Mouse (Mus musculus) right cerebral cortex, postnatal 4 days (tissue): ENCODE results near the gene Lss.

Experiments used
- DNase-seq: peaks from one replicate; pipeline ENCODE4 v3.0.0-alpha.2; 2022

Gene Lss

DNA sequence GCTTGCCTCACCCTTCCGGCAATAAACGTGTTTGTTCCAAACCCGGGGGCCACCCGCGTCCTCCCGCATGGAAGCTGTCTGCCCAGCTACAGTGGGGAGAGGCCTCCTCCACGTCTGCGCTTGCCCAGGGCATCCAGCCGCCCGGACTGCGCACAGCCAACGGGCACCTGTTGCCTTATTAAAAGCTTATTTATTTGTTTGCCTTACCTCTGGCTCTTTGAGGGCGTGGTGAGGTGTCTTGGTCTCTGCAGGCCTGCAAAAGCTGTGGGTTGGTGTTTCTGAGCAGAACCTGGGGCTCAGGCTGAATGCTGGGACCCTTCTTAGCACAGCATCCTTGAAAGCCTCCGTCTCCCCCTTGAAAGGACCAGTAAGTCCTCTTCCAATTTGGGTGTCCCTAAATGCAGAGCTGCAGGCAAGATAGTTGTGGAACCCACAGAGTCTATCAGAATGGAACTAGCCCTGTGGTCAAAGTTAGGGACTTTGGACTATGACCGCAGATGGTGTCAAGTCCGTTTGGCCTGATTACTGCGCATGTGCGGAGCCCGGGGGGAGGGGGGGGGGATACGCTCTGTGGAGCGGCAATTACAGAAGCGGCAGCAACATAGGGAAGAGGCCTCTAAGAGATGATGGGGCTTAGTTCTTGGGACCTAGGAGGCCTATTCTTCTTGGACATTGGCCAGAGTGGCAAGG is 38.8 kb downstream of the Lss start:
- DNase-seq = no peak

DNA sequence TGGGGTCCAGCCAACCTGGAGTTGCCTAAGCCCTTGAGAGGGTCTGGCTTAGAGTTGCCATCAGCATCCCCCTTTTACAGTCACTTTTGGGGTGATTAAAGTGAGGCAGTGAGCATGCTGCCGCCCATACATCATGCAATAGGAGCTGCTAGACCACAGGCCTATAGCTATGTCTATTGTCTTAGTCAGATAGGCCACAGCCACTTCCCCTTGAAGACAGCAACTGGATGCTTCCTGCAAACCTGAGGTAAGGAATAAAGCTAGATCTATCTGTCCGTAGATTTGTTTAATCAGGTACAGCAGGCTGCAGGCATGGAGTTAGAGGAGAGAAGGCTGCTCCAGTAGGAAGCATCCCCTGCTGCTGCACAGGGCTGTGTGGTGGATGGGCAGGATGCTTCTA is 39.7 kb downstream of the Lss start:
- DNase-seq = no peak

DNA sequence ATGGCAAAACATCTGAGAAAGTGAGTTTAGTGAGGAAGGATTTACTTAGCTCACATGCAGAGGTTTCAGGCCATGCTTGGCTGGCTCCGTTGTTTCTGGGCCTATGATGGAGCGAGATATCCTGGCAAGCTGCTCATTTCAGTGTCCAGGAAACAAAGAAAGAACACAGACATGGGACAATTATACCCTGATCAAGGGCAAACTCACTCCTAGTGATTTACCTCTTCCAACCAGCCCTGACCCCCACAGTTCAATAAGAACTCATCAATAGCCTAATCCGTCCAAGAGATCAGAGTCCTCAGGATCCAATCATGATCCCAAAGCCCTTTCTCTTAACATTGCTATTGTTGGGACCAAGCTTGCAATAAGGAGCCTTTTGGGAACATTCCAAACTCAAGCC is 40.8 kb downstream of the Lss start:
- DNase-seq = no peak

DNA sequence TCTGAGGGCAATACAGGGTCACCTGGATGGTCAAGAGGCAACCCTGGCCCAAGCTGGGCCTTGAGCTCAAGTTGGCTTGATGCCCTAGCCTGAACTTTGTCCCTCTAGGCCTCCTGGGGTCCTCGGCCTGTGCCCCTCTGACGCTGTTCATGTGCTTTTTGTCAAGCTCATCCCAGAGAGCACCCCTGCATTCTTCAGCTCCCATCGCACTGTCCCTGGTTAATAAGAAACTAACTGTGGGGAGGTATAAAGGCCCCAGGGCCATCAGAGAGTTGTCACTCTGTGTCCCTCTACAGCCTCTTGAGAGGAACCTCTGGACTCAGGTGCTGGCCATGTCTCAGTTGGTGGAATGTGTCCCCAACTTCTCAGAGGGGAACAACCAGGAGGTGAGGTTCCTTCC is 44.0 kb downstream of the Lss start, which contains the start of gene Ftcd:
Gene Ftcd (plus strand): TSS at position 275 of the 400 bp plus-strand sequence.
- DNase-seq = no peak

DNA sequence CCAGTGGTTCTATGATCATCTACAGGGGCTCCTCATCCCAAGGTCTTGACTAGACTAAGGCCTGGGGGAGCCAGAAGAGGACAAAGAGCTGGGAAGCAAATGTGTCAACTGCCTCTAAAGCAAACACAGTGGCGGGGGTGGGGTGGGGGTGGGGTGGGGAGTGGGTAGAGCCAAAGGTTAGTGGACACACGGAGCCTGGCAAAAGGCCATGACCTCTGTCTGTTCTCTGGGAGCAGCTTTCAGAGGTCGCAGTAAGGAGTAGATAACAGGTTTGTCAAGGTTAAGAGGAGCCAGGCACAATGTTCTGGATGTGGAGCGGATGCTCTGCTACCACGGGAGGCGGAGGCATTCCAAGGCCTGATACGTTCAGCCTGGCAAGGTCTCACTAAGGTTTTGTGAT is 45.5 kb downstream of the Lss start:
- no peak for DNase-seq

DNA sequence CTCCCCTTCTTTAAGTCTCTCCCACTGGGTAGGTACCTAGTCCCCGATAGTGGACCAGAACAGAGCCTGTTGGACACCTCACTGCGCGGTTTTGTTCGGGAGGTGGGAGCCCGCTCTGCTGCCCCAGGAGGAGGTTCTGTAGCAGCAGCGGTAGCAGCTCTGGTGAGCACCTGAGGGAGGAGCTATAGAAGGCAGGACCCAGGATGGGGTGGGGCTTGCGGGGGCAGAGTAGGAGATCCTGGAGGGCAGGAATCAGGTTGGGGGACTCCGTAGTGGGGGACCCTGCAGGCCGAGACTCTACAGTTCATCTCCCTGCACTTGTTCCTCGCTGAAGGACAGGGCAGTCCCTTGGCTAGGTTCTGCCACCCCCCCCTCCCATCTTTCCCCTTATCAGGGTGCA is 52.8 kb downstream of the Lss start:
- no peak for DNase-seq

DNA sequence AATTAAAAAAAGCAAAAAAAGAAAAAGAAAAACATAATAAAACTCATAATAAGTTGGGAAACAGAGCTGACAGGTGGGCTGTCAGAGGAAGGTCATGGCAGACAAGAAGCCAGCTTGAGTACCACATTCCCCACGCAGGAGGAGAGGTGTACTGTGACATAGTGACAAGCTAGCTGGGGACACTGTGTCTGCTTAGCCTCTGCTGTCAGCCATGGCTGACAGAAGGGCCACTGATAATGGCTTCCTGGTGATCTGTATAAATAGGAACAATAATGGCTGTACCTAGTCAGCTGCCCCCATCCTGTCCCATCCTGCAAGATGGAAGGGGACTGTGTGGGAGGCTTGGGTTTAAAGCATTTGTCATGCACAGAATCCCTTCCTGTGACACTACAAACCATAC is 54.8 kb downstream of the Lss start:
- no peak for DNase-seq

DNA sequence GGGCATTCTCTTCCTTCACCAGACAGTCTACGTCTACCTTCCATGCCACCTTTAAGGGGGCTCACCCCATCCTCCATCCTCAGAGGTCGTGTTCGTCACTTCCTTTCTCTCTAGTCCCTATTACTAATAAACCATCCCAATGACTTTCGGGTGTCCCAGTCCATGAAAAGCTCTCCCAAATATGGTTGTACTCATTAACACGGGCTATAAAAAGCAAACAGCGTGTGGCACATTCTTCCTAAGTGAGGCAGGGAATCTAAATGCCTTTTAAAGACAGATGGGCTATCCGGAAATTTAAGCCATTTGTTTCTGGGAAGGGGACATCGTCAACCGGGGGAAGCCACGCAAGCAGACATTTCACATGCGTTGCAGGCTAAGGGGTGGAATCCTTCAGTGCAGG is 58.8 kb downstream of the Lss start:
- DNase-seq = no peak

DNA sequence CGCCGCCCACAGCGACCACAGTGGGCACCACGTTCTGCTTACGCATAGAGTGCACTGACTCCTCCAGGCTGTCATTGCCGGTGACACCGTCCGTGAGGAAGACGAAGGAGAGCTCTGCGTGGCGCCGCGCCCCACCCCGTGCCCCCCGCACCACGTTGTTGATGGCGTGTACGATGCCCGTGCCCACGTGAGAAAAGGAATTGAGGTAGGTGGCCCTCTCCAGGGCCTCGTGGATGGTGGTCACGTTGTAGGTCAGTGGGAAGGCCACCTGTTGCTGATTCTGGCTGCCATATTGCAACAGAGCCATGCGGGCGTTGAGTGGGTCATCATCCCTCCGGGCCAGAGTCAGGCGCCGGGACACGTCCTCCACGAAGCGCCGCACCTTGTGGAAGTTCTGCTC is 65.0 kb downstream of the Lss start:
- DNase-seq = no peak

DNA sequence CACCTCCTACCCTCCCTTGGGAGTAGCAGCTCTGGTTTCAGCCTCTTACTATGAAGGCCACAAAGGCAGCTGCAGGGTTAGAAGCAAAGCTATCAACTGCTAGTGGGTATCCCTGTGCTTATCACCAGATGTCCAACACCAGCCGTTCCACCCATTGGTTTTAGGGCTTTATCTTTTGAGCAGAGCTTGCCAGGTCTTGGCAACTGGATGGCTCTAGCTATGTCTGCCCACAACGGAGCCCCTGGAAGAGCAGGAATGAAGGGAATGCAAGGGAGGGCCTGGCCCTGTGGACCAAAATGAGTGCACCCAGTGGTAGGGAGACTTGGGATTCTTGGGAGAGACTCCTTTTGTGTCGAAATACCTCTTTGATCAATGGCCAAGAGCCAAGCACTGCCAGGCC is 71.3 kb downstream of the Lss start:
- no peak for DNase-seq
